Mouse (Mus musculus) bone marrow macrophage, adult 2 months (primary cell): Measurements from ENCODE around the gene Adora2b. TPM values are rescaled to one million over a fixed set of nuclear protein-coding genes. Genes with fewer than 3 reads are reported as not detected.

Experiments used
- H3K27ac ChIP-seq: 2 replicates; pipeline ENCODE4 v1.5.1; 2012; ENCODE audit warnings: low read depth, low read length; ENCODE audit not compliant: insufficient read depth
- H3K4me1 ChIP-seq: 2 replicates; pipeline ENCODE4 v1.6.1; 2012; ENCODE audit warnings: low read length; ENCODE audit not compliant: control insufficient read depth, insufficient read depth
- H3K4me3 ChIP-seq: 2 replicates; pipeline ENCODE4 v1.5.1; 2012; ENCODE audit warnings: mild to moderate bottlenecking, low read length, moderate library complexity; ENCODE audit not compliant: insufficient read depth
- CTCF ChIP-seq: IDR thresholded peaks from 2 replicates; pipeline ENCODE4 v1.5.1; 2012; ENCODE audit warnings: low read depth, mild to moderate bottlenecking, low read length, moderate library complexity
- POLR2A ChIP-seq: IDR thresholded peaks from 2 replicates; pipeline ENCODE4 v1.6.1; 2012; ENCODE audit warnings: mild to moderate bottlenecking, low read depth, low read length, borderline replicate concordance
- polyA plus RNA-seq: library from polyadenylated mRNA; stranded (reverse); fragments of >200 nt; gene quantifications from 2 replicates; pipeline ENCODE4 v1.2.4, GENCODE M21; 2012; ENCODE audit not compliant: missing spikeins, insufficient read depth, insufficient read length

The Adora2b gene
- polyA plus RNA-seq, 1 experiment = 1.4 TPM

DNA sequence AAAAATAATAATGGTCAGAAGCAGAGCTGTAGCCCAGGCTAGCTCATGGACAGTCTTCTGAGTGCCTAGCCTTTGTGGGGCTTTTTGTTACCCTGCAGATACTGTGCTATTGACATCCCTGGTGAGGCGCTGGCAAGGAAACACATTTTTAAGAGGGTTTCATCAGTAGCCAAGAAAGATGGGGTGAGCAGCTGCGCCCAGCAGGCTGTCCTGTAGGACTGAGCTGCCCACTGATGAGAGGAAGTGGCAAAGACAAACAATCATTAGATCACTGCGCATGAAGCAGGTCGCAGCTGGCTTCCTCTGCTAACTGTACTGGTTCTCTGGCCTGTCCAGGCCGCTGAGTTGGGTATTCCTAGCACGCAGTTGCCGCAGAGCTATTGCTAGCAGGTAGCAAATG lies 14.8 kb downstream of the Adora2b start:
- H3K4me1 ChIP-seq = peaks cover 2% of the 10 kb centered on the region
- H3K4me3 ChIP-seq = no peak overlapping the region
- TF ChIP-seq POLR2A = no peak
- TF ChIP-seq CTCF = no peak
- H3K27ac ChIP-seq = no peak overlapping the region

GRCm38 (mm10) chr11:62264018-62264417 lies 15.2 kb downstream of the Adora2b start:
- Histone ChIP-seq H3K4me3 (no peak overlapping the region), H3K4me1 (peaks cover 2% of the 10 kb centered on the region), H3K27ac (no peak overlapping the region)
- TF ChIP-seq POLR2A (no peak), CTCF (no peak)

- Histone ChIP-seq H3K4me3 (no peak overlapping the region), H3K27ac (no peak overlapping the region), H3K4me1 (no peaks in the 10 kb centered on the region; the same call in none of the 2 replicates)
- no peak for TF ChIP-seq POLR2A
- TF ChIP-seq CTCF = no peak
Observed at GRCm38 (mm10) chr11:62265642-62266041, 16.9 kb downstream of the Adora2b start.

DNA sequence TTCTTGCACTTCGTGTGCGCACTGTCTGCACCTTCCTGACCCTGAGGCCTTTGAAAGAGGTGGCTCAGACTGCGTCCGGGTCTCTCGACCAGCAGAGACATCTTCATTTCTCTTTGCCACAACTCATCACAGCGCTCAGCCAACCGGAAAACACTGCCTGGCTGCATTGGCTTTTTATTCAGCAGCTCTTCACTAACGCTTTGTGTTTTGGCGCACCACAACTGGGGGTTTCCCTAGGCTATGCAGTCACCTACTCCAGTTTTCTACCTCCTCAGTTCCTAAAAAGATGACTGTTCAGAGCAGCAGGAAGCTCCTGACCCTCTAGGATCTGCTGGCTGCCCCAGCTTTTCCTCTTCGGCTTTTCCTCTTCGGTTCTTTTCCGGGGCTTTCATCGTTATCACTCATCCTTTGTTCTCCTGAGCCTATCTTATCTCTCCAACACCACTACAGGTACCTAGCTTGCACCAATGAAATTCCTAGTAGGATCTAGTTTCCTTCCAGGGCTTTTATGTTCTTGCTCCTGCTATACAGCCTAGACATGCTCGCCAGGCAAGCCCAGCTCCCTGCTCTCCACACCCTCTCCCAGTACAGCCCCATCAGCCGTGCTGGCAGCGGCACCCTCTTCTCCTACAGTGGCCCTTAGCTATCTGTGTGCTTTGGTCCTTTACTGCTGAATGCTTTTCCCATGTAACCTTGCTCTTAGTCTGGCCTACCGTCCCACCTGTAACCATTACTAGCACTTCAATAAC lies 17.9 kb downstream of the Adora2b start:
- no peak for TF ChIP-seq POLR2A
- TF ChIP-seq CTCF = no peak
- Histone ChIP-seq H3K4me1 (no peaks in the 10 kb centered on the region; the same call in 1 of the 2 replicates), H3K4me3 (no peak overlapping the region), H3K27ac (no peak overlapping the region)

DNA sequence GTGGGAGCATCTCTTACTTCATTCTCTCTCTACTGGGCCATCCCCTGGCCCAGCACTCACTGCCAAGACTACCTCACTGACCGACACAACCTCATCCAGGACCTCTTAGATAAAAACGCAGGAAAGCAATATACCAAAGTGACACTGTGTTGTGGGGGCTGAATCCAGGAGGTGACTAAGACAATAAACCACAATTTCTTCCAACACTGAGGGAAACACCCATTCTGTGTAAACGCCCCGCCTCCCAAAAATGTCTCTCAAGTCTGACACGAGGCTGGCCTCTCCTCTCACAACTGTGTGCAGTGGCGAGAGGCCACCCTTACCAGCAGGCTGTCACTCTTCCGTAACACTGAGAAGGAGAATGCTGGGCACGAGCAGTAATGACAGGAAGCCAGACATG lies 19.6 kb downstream of the Adora2b start:
- TF ChIP-seq POLR2A = no peak
- TF ChIP-seq CTCF = no peak
- Histone ChIP-seq H3K4me1 (no peaks in the 10 kb centered on the region), H3K27ac (no peak overlapping the region), H3K4me3 (no peak overlapping the region)

DNA sequence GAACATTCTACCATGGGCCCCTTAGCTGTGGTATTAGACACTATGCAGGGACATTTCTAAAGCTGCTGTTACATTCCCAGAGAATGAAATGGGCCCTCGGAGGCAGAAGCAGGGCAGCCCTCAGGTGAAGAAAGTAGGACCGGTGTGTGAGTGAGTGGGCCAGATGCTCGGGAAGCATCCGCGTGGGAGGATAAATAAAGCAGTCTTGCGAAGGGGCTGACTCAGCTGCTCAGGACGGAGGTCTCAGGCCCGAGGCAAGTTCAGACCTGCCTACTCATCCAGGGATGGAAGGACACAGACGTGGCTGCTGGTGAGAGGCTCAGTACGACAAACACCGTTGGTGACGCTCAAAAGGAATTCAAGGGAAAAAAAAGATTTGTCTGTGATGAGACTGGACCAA lies 20.3 kb downstream of the Adora2b start:
- H3K4me1 ChIP-seq = no peaks in the 10 kb centered on the region
- TF ChIP-seq CTCF (no peak), POLR2A (no peak)
- H3K4me3 ChIP-seq = no peak overlapping the region
- H3K27ac ChIP-seq = no peak overlapping the region

- Histone ChIP-seq H3K4me1 (no peaks in the 10 kb centered on the region), H3K27ac (no peak overlapping the region), H3K4me3 (no peak overlapping the region)
- TF ChIP-seq POLR2A (no peak), CTCF (no peak)
Observed at GRCm38 (mm10) chr11:62270851-62271250, 22.1 kb downstream of the Adora2b start.

GRCm38 (mm10) chr11:62277086-62277485 lies 28.3 kb downstream of the Adora2b start:
- H3K4me3 ChIP-seq = no peak overlapping the region
- TF ChIP-seq POLR2A (no peak), CTCF (no peak)
- H3K4me1 ChIP-seq = peaks cover 2% of the 10 kb centered on the region
- H3K27ac ChIP-seq = no peak overlapping the region

- peaks cover 3% of the 10 kb centered on the region for H3K4me1 ChIP-seq
- TF ChIP-seq CTCF = peak; percentile 76
- TF ChIP-seq POLR2A = no peak
- no peak overlapping the region for H3K4me3 ChIP-seq
- no peak overlapping the region for H3K27ac ChIP-seq
Observed at GRCm38 (mm10) chr11:62278027-62278426, 29.2 kb downstream of the Adora2b start.

DNA sequence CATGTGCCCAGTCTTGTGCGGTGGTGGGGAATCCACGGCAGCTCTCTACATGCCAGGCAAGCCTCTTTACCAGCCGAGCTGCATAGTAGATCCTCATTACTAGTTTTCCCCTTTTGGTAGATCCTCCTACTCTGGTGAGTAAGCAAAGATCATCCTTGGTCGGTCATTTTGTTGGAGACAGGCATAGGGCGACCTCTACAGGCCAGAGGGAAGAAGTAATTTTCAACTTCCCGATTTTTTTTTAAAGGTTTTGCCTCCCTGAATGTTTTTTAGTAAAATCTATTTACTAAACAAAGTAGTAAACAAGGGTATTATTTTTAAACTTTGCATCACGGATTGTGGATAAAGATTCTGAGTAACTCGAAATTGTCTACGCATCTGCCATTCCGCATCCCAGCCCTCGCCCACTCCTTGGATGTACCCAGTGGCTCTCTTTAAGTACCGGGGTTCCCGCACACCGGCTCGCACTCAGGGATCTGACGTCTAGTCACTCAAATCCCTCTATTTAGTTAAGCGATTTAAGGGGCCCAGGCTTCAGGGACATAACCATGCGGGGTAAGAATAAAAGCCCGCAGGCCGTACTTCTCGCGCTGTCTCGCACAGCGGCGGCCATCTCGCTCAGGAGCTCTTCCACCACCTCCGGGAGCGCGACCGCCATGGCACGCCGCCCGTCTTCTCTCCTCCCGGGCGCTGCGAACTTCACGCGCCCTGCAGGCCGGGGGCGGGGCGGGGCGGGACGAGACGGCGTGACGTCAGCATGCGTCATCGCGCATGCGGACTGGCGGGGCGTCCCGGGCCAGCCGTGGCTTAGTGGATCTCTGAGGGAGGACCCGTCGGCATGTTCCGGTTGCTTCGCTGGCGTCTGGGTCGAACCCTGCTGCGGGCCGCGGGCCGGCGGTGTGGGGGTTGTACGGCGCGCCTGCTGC lies 32.2 kb downstream of the Adora2b start, which contains the start of the genes Zswim7 and Ttc19:
Gene Zswim7, minus strand, starts transcription at position 701 of the 926 bp plus-strand sequence.
Gene Ttc19, plus strand, starts transcription at position 799 of the 926 bp plus-strand sequence.
- H3K27ac ChIP-seq = peak within 1 kb of the TSS; percentile 81
- H3K4me3 ChIP-seq = peak within 1 kb of the TSS; percentile 91
- peak; percentile 76; the same call in 1 of the 2 replicates for TF ChIP-seq POLR2A
- TF ChIP-seq CTCF = no peak
- peaks cover 3% of the 10 kb centered on the region for H3K4me1 ChIP-seq
